Mouse (Mus musculus) forebrain, embryonic 12.5 days (tissue): ENCODE measurements at regions not wholly inside any gene's neighbourhood (a gene's known extent, or its start where the extent isn't known, plus 50 kb on each side); places are given as distances from the start of the nearest gene placed in this dataset.
"Not testable (repeated sequence)": the region's sequence is repeated elsewhere in the genome, so short reads cannot be mapped to it uniquely, and the experiment has no call there.

ENCODE experiments used
- ATAC-seq: fragments of 200-750 bp; cut with Nextera tagmentation; 2 replicates; pipeline ENCODE4 v1.8.0; 2017; ENCODE audit warnings: moderate TSS enrichment; ENCODE audit not compliant: low FRiP score
- H3K27ac ChIP-seq: fragments of 300-500 bp; sonication (generic); 2 replicates; pipeline ENCODE4 v1.5.1; 2016; ENCODE audit warnings: mild to moderate bottlenecking
- H3K27me3 ChIP-seq: fragments of 300-500 bp; sonication (generic); 2 replicates; pipeline ENCODE4 v1.6.1; 2016; ENCODE audit warnings: mild to moderate bottlenecking
- H3K36me3 ChIP-seq: fragments of 300-500 bp; sonication (generic); replicated peaks from 2 replicates; pipeline ENCODE4 v1.6.1; 2016; ENCODE audit warnings: mild to moderate bottlenecking
- H3K4me1 ChIP-seq: fragments of 300-500 bp; sonication (generic); 2 replicates; pipeline ENCODE4 v1.6.1; 2016
- H3K4me2 ChIP-seq: fragments of 300-500 bp; sonication (generic); 2 replicates; pipeline ENCODE4 v1.6.1; 2016; ENCODE audit warnings: mild to moderate bottlenecking, moderate library complexity
- H3K4me3 ChIP-seq: fragments of 300-500 bp; sonication (generic); replicated peaks from 2 replicates; pipeline ENCODE4 v1.5.1; 2016; ENCODE audit warnings: mild to moderate bottlenecking
- H3K9ac ChIP-seq: fragments of 300-500 bp; sonication (generic); 2 replicates; pipeline ENCODE4 v1.6.1; 2016; ENCODE audit warnings: mild to moderate bottlenecking
- H3K9me3 ChIP-seq: fragments of 300-500 bp; sonication (generic); 2 replicates; pipeline ENCODE4 v1.6.1; 2016
- WGBS: fragments of 180-500 bp; shearing (Covaris S2); methylation state at CpG from one replicate; pipeline ENCODE4 v1.1.7; 2016; 5-methylcytosine and 5-hydroxymethylcytosine counted together

DNA sequence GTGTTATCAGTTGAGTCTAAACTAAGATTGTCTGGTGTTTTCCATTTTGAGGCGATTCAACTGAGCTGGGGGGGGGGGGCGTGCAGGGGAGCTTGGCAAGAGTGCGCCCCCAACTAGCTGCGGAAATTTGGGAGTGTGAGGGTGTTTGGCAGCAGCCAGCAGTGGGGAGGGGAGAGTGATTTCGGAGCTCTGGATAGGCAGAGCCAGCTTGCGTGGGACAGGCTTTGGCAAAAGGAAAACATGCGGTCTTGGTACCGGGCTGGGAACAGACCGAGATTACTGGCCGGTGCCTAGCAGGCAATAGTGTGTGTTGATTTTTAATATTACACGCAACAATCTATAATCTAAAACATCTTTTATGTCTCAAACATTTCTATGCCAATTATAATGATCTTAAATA is 199.4 kb upstream of the Cdk6 start:
- not testable (repeated sequence) for H3K4me1 ChIP-seq, H3K4me2 ChIP-seq, H3K36me3 ChIP-seq, H3K4me3 ChIP-seq, ATAC-seq, H3K9me3 ChIP-seq, H3K27ac ChIP-seq, H3K27me3 ChIP-seq, H3K9ac ChIP-seq
- WGBS = 89% methylated on average over 11 of the region's 11 CpGs

- H3K27me3 ChIP-seq, H3K36me3 ChIP-seq, H3K9me3 ChIP-seq, H3K4me3 ChIP-seq, H3K4me2 ChIP-seq, H3K27ac ChIP-seq, H3K9ac ChIP-seq, H3K4me1 ChIP-seq: not testable (repeated sequence)
- WGBS = 55% methylated on average over 8 of the region's 11 CpGs
- ATAC-seq = peak; percentile 68; the same call in 1 of the 2 replicates
These were observed 194.6 kb upstream of the Cdk6 start for GRCm38 (mm10) chr5:3146544-3147295.

- 33% methylated on average over 5 of the region's 5 CpGs for WGBS
These were observed 191.4 kb upstream of the Cdk6 start for GRCm38 (mm10) chr5:3149886-3150285.

DNA sequence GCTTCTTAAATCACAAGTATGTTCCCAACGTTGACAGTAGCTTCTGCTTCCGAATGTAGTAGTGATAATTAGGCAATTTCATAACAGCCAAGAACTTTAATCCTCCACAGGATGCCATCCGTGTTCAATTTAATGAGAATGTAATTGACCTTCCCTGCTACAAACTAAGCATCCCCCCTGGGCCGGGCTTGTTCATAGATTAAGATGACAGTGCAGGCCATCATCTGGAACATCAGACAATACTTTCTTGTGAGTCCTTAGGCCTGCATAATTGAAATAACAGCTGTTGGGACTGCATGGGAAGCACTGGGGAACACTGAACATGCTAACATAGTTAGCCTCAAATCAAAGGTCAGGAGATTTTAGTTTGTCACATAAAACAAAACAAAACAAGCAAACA is 190.5 kb upstream of the Cdk6 start:
- peaks cover 10% of the 10 kb centered on the region for H3K4me1 ChIP-seq
- 14% methylated on average over 4 of the region's 4 CpGs for WGBS
- H3K4me2 ChIP-seq, H3K9ac ChIP-seq, H3K27ac ChIP-seq, H3K4me3 ChIP-seq, H3K36me3 ChIP-seq, ATAC-seq, H3K9me3 ChIP-seq, H3K27me3 ChIP-seq: not testable (repeated sequence)

More at GRCm38 (mm10) chr5:3149886-3150285, 191.4 kb upstream of the Cdk6 start:
- not testable (repeated sequence) for H3K4me3 ChIP-seq, H3K27ac ChIP-seq, H3K27me3 ChIP-seq, H3K9me3 ChIP-seq, H3K9ac ChIP-seq, ATAC-seq, H3K4me2 ChIP-seq, H3K36me3 ChIP-seq
- H3K4me1 ChIP-seq = peaks cover 10% of the 10 kb centered on the region

DNA sequence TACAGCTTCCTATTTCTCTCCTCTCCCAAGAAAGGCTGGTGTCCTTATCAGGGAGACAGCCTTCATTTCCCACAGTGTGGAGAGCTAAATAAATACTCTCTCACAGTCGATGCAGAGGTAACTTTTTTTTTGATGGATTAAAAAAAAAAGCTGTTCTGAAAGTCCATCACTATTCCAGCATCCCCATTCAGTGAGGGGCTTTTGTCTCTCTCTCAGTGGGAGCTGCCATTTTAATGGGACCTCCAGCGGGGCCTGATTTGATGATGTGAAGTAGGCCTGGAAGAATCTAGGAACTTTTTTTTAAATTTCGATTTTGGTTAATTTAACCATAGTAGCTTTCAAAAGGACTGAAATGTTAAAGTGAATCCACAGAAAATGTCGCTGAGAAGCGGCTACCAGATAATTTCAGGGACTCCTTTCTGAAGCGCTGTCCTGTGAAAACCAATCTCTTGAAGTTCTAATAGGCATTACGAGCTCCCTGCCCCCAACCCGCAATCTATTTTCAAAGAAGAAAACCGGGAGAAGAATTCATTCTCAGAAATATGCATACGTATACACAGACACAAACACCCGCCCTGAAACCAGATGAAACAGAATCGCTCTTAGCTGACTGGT is 189.6 kb upstream of the Cdk6 start:
- WGBS = 1% methylated on average over 12 of the region's 12 CpGs
- H3K36me3 ChIP-seq, H3K27me3 ChIP-seq, H3K9me3 ChIP-seq, H3K9ac ChIP-seq: not testable (repeated sequence)
- Histone ChIP-seq H3K4me2 (peak overlapping the region; percentile 54), H3K4me3 (peak overlapping the region; percentile 29), H3K4me1 (peaks cover 10% of the 10 kb centered on the region), H3K27ac (peak overlapping the region; percentile 89)
- peak; percentile 15; the same call in 1 of the 2 replicates for ATAC-seq

DNA sequence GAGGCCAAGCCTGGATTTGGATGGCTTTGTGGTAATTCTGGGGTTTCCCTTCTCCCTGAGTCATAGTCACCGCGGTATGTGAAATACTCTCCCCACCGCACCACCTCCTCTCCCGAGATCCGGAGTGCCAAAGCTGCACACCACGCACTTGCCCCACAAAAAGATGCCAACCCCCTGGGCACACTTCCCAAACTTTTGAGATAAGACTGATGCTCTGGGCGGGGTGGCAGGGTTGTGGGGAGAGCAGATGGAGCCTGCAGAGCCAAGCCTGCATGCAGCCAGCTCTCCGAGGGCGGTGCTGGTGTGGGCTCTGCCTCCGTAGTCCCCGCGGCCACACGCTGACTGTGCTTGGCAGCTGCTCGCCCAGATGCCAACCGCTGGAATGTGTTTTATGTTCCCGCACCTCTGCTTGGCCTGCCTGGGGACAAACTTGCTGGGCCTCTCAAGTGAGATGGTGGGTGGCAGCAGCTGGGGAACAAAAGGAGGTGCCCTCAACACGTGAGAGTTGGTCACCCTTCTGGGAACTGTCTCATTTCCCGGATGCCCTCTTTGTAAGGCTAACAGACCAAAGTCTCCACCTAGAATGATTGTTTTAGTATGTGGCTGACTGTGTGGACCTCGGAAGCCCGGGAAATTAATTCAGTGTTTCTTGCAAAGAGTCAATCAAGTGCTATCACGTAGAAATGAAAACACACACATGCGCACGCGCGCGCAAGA is 189.0 kb upstream of the Cdk6 start:
- ATAC-seq = peak; percentile 84
- peak overlapping the region; percentile 54 for H3K4me2 ChIP-seq
- not testable (repeated sequence) for H3K9me3 ChIP-seq, H3K27me3 ChIP-seq, H3K36me3 ChIP-seq
- 20% methylated on average over 26 of the region's 26 CpGs for WGBS
- peak overlapping the region; percentile 89 for H3K27ac ChIP-seq
- peaks cover 10% of the 10 kb centered on the region for H3K4me1 ChIP-seq
- H3K9ac ChIP-seq = peak overlapping the region; percentile 42
- H3K4me3 ChIP-seq = peak overlapping the region; percentile 29

DNA sequence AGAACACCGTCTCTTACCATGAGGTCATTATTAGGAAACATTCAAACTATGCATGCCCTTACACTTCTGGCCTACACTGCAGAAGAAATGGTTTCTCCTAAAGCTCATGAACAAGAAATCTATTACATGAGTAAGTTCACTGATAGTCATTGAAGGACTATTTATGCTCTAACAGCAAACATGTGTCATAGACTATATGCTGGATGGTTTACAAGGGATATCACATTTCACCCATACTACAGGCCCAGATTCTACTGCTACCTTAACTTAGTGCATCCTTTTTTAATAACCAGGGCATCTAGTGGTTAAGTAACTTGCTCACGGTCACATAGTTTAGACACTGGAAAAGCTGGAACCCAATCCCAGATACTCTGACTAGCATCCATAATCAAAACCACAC is 175.8 kb upstream of the Cdk6 start:
- H3K9me3 ChIP-seq, H3K36me3 ChIP-seq, H3K4me3 ChIP-seq, H3K27ac ChIP-seq, H3K4me2 ChIP-seq, ATAC-seq, H3K9ac ChIP-seq, H3K27me3 ChIP-seq, H3K4me1 ChIP-seq: not testable (repeated sequence)
- WGBS = 87% methylated on average over 2 of the region's 2 CpGs

GRCm38 (mm10) chr5:3166496-3166895 is 174.8 kb upstream of the Cdk6 start:
- not testable (repeated sequence) for H3K9me3 ChIP-seq, H3K4me2 ChIP-seq, H3K4me3 ChIP-seq, H3K4me1 ChIP-seq, ATAC-seq, H3K9ac ChIP-seq, H3K27ac ChIP-seq, H3K27me3 ChIP-seq, H3K36me3 ChIP-seq
- WGBS = 80% methylated on average over 2 of the region's 2 CpGs

GRCm38 (mm10) chr5:3193592-3193991 is 147.7 kb upstream of the Cdk6 start:
- not testable (repeated sequence) for H3K4me2 ChIP-seq, ATAC-seq, H3K4me3 ChIP-seq, H3K4me1 ChIP-seq, H3K27me3 ChIP-seq, H3K9me3 ChIP-seq, H3K36me3 ChIP-seq, H3K27ac ChIP-seq, H3K9ac ChIP-seq
- WGBS = 90% methylated on average over 13 of the region's 13 CpGs

DNA sequence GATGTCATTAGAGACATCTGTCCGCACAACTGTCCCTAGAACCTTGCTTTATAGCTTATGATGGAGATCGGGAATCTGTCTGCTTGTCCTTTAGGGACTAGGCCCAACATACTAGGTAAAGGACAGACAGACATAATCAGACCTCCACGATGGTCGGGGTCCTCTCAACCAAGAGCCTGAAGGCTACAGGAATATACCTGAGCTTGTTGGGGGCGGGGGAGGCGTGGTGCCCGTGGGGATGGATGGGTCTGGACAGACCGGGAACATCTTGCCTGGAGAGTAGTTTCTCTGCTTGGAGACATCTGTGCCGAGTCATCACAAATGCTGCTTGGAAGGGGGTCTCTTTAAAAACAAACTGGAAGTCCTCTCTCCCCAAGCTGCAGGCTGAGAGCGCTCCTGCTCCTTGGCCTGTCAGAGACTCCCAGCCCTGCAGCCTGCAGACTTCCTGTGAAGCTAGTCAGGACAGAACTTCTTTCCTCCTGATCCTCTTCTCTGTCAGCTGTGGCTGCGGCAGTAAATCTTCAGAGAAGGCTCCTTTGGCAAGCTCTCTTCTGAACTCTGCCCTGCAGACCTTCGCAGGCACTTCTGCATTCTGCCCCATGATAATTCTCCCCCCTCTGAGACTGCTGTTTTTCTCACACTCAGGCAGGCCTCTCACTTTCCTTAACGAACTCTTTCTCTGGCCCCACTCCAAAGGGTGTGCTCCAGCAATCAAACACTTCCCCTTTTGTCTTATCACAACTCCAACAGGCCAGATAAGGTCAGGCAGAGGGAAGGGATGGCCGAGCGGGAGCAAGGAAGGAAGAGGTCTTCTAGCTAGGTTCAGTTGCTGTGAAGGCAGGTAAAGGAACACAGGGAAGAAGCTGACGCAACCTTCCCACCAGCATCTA is 143.1 kb upstream of the Cdk6 start:
- Histone ChIP-seq H3K9ac (no peak overlapping the region), H3K4me2 (no peak overlapping the region), H3K27ac (no peak overlapping the region), H3K4me3 (no peak overlapping the region), H3K27me3 (no peaks in the 10 kb centered on the region), H3K36me3 (no peaks in the 10 kb centered on the region), H3K4me1 (0 out of 2 replicates have a peak, but pooled peaks cover 4% of the 10 kb centered on the region), H3K9me3 (no peaks in the 10 kb centered on the region)
- no peak for ATAC-seq
- WGBS = 66% methylated on average over 16 of the region's 16 CpGs

- H3K27ac ChIP-seq = not testable (repeated sequence)
These were observed 142.3 kb upstream of the Cdk6 start for GRCm38 (mm10) chr5:3198869-3199550.

More at GRCm38 (mm10) chr5:3198869-3199550, 142.3 kb upstream of the Cdk6 start:
- H3K4me3 ChIP-seq, H3K36me3 ChIP-seq, H3K4me1 ChIP-seq, H3K27me3 ChIP-seq, H3K9me3 ChIP-seq, ATAC-seq, H3K4me2 ChIP-seq, H3K9ac ChIP-seq: not testable (repeated sequence)
- WGBS = 71% methylated on average over 7 of the region's 7 CpGs
